Mouse (Mus musculus) olfactory bulb, adult 2 months (tissue): ENCODE results near the gene Dnajc8.

Source experiments
- CTCF ChIP-seq: fragments of 200-500 bp; IDR thresholded peaks from 2 replicates; pipeline ENCODE4 v1.5.1; 2012; ENCODE audit warnings: low read depth, mild to moderate bottlenecking, low read length, moderate library complexity; ENCODE audit not compliant: insufficient read depth
- POLR2A ChIP-seq: fragments of 200-500 bp; IDR thresholded peaks from 2 replicates; pipeline ENCODE4 v1.6.1; 2012; ENCODE audit warnings: mild to moderate bottlenecking, low read depth, low read length, moderate library complexity; ENCODE audit not compliant: insufficient read depth

GRCm38 (mm10) chr4:132512080-132512479, 23.3 kb upstream of the Dnajc8 start:
- no peak for TF ChIP-seq CTCF
- no peak for TF ChIP-seq POLR2A
